Mouse (Mus musculus): ENCODE data around the gene Btg1.
A peak's percentile ranks its signal among the peaks of the same experiment; 100 is the strongest.

Btg1 gene

GRCm38 (mm10) chr10:96609356-96610345, 7.2 kb upstream of the Btg1 start:
- no peak for DNase-seq (ENCODE audit: inconsistent ontology term)

DNA sequence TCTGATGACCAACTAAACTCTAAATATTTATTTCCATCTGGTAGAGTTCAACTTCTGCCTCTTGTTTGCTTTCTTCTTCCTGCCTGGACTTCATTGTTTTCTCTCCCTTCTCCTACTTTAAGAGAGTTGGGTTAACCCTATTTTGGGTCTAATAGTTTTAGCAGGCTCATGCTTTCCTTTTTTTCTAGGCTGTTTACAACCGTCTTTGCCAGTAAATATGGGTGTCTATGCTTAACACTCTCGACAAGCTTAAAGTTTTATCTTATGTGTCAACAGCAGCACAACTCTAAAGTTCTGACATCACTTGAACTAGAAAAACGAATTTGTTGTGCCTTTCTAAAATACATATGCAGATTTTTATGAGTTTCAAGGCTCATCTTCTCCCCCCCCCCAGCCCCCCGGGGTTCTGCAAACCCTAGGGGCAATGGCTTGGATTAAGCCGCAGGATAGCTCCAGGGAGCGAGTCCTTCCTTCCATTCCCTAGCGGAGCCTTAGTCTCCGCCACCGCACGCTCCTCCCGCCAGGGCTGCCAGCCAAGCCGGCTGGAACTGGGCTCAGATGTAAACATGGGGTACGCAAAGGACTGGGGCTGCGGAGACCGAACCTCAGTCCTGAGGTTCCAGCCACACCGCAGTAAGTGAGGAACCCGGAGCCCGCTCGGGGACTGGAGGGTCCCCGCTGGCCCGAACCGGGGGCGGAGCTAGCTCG, 651 bp upstream of the Btg1 start:
- no peak for DNase-seq (ENCODE audit: inconsistent ontology term)

DNA sequence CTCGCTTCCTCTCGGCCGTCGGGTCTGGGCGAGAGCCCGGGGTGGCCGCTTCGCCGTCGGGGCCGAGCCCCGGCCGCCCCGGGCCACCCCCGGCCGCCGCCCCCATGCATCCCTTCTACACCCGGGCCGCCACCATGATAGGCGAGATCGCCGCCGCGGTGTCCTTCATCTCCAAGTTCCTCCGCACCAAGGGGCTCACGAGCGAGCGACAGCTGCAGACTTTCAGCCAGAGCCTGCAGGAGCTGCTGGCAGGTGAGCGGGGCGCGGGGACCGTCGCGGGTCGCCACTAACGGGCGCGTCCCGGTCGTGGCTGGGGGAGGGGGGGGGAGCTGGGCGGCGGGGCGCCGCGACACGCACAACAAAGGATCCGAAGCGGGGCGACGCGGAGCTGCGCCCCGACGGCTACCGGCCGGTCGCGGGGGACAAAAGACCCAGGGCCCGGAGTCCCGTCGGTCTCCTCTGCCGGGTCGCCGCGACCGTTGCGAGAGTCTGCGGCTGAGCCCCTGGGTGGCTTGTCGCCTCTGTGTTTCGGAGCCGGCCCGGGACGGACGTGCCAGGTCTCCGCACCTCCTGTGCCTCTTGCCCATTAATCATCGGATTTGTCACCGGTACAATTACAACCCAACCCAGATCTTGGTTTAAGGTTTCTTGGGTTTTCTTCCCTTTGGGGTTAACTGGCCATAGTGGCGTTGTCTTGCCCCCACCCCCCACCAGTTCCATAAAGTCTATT, 580 bp downstream of the Btg1 start:
- DNase-seq (ENCODE audit: inconsistent ontology term), result no peak

GRCm38 (mm10) chr10:96617951-96618575, 1.3 kb downstream of the Btg1 start:
- peak; percentile 68 for DNase-seq (ENCODE audit: inconsistent ontology term)

- DNase-seq (ENCODE audit: inconsistent ontology term), result no peak
Observed at GRCm38 (mm10) chr10:96619951-96620889, 3.4 kb downstream of the Btg1 start.

GRCm38 (mm10) chr10:96620890-96621271, 4.1 kb downstream of the Btg1 start:
- DNase-seq (ENCODE audit: inconsistent ontology term), result peak; percentile 52

- peak; percentile 50 for DNase-seq (ENCODE audit: inconsistent ontology term)
Observed at GRCm38 (mm10) chr10:96621361-96621945, 4.6 kb downstream of the Btg1 start.

GRCm38 (mm10) chr10:96621980-96622645, 5.3 kb downstream of the Btg1 start:
- no peak for DNase-seq (ENCODE audit: inconsistent ontology term)

- DNase-seq (ENCODE audit: inconsistent ontology term), result peak; percentile 50
Observed at GRCm38 (mm10) chr10:96622761-96623632, 6.2 kb downstream of the Btg1 start.

DNA sequence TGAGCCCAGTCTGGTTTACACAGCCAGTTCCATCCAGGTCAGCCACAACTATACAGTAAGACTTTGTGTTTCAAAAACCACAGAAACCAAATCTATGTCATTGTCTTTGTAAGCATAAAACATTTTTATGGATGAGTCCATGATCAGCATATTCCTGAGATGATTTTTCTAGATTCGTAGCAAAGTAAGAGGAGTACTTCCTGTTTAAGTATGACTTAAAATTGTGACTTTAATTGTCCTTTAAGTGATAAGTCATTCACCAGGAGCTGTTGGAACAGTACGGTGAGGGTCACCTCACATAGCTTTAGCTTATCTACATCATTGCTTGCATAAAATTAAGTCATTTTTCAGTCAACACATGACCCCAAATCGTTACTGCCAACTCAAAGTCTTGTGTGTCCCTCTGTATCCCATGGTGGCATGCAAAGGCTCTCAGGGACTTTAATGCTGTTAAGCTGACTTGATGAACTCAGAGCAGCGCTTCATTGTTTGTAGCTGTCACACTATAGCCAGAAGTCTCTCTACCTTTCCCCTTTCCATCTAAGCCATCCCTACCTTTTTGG, 6.9 kb downstream of the Btg1 start:
- no peak for DNase-seq (ENCODE audit: inconsistent ontology term)

DNA sequence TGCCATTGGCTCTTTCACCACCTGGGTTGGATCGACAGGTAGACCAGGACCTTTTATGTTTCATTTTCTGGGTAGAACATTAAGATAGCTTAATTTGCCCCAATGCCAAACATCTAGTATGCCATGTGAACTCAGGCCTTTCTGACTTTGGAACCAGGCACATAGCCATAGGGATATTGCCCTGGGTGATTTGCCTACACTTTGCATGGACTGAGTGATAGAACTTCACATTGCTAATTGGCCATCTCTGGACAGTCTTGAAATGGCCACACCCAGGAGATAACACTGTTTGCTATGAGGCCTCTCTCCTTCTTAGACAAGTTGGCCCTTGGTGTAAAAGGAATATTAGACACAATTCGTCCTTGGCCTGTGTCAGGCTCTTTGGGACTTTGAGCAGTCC, 7.6 kb downstream of the Btg1 start:
- DNase-seq (ENCODE audit: inconsistent ontology term), result no peak

DNA sequence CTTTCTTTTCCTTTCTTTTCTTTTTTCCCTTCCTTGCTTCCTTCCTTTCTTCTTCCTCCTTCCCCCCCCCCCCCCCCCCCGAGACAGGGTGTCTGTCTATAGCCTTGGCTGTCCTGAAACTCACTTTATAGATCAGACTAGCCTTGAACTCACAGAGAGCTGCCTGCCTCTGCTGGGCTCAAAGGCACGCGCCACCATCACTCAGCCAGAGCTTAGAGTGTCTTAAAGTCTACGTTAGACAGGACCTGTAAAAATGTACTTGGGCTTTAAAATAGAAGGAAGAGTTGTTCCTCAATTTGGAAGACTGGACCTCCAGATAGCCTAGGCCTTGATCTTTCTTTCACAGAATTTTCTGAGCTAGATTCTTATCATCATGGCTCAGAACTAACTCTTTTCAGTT, 8.3 kb downstream of the Btg1 start:
- DNase-seq (ENCODE audit: inconsistent ontology term), result no peak

DNA sequence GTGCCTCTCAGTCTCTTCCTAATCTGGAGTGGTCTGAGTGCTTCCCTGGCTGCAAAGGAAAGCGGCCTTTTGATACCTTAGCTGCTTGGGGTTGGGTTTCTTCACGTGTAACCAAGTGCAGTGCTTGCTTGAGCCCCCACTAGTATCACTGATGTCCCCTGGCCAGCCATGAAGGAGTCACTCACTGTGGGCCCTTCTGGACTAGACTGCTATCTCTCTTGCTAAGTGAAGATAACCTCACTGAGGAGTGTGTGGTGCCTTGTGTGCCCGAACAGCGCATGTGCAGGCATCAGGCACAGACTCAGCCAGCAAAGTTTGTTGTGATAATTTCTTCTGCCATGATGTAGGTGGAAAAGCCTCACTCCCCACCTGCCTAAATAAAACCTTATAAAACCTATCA, 8.9 kb downstream of the Btg1 start:
- no peak for DNase-seq (ENCODE audit: inconsistent ontology term)

DNA sequence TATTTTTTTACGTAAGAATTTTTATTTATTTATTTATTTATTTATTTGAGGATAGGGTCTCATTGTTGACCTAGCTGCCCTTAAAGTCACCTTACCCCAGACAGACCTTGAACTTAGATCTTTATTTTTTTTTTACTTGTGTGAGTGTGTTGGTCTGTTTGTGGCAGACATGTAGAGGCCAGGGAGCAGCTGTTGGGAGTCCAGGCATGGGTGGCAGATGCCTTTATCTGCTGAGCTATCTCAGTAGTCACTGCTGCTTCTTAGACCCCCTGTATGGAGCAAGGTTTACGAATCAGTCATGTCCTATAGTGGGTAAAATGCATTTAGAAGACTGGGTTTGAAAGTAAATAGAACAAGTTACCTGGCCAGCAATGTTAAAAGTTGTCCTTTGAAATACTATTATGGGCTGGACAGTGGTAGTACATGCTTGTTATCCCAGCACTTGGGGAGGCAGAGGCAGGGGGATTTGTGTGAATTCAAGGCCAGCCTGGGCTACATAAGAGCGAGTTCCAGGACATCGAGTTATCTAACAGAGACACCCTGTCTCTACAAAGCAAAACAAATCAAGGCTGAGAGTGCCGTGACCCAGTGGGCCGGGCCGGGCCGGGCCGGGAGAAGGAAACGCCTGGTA, 9.4 kb downstream of the Btg1 start:
- no peak for DNase-seq (ENCODE audit: inconsistent ontology term)

- no peak for DNase-seq (ENCODE audit: inconsistent ontology term)
Observed at GRCm38 (mm10) chr10:96627332-96627731, 10.5 kb downstream of the Btg1 start.

- DNase-seq (ENCODE audit: inconsistent ontology term), result peak; percentile 94
Observed at GRCm38 (mm10) chr10:96628100-96628912, 11.5 kb downstream of the Btg1 start.

DNA sequence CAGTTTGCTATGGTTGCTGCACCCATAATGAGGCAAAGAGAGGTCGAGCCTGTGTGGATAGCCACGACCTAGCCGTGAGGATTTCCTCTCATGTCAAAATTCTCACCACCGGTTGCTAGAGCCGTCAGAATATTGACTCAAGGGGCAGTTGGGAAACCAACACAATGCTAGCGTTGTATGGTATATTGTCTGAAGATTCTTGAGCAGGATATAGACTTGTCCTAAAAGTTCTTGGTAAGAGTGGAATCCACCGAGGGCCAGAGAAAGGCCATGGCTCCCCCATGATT, 12.1 kb downstream of the Btg1 start:
- no peak for DNase-seq (ENCODE audit: inconsistent ontology term)

Data from Muller cell, postnatal 12 days (primary cell).